Mouse (Mus musculus) kidney, postnatal 14 days (tissue): ENCODE data around the gene Prg3.
A peak's percentile ranks its signal among the peaks of the same experiment; 100 is the strongest.

Source experiments
- DNase-seq: peaks from one replicate; pipeline ENCODE4 v3.0.0; 2022; ENCODE audit warnings: mixed read lengths

Gene Prg3

DNA sequence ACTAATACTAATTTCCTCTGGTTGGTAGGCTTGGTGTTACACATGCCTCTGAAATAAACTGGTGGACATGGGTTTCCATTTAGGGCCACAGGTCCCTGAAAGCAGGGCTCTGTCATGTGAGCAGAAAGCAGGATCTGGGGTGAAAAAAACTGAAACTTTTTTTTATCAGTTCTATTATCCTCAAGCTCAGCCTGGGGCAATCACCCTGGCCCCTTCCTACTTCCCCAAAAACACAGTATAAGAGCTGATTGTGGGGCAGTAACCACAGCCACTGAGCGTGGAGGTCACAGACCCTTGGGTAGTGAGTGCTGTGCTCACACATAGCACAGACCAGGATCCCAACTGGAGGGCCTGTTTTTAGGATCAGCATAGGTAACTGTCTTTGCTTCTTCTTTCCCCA, at the start of gene Prg3:
Gene Prg3 (plus strand): TSS at position 286 of the 400 bp plus-strand sequence.
- DNase-seq, result no peak

DNA sequence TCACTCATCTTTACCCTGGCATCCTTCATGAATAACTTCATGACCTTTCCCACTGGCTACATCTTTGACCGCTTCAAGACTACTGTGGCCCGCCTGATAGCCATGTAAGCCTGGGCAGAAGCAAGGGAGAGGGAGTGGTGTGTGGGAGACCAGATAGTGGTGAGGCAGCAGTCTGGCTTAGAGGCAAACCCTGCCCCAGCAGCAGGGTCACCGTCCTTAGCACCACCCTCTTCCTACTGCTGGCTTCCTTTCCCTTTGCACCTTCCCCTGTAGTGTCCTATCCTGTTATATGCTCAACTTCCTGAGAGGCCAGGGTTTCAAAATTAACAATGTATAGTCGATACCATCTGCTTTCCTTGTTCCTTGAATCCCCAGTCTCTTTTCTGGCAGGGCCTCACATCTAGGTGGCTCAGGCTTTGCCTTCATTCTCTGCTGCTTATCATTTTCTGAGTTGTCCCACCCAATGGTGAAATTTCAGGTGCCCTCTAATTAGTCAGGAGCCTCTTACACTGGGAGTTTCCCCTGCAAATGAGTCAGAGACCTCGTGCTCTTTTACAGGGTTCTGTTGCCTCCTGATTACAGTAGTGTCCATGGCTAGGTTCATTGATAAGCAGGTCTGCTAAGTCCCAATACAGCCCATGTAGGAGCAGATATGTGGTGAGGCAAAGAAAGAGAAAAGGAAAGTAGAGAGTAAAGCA, 49.6 kb upstream of the Prg3 start:
- peak; percentile 27 for DNase-seq

DNA sequence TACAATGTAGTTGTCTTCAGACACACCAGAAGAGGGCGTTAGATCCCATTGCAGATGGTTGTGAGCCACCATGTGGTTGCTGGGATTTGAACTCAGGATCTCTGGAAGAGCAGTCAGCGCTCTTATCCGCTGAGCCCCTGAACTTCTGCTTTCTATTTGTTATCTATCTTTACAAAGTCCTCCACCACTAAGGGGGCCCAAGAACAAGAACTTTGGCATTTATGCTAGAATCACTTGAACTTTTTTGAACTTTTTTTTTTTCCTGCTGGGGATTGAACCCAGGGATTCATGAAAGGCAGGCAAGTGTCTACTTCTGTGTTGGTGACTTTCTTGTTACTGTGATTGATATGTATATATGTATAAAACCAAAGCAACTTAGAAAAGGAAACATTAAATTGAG, 48.7 kb upstream of the Prg3 start:
- DNase-seq, result no peak

DNA sequence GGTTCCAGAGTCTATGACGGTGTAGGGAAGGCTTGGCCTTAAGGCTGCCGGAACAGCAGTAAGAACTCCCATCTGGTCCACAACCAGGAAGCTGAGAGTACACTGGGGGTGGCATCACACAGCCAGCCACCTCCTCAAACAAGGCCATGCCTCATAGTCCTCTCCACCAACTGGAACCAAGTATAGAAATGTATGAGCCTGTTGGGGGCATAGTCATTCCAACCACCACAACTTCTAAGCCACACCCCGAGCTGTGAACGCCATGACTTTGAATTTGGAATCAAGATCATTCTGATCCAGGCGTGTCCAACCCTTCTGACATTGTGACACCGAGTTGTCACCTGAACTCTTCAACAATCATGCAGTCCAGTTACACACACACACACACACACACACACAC, 48.3 kb upstream of the Prg3 start:
- DNase-seq, result no peak

DNA sequence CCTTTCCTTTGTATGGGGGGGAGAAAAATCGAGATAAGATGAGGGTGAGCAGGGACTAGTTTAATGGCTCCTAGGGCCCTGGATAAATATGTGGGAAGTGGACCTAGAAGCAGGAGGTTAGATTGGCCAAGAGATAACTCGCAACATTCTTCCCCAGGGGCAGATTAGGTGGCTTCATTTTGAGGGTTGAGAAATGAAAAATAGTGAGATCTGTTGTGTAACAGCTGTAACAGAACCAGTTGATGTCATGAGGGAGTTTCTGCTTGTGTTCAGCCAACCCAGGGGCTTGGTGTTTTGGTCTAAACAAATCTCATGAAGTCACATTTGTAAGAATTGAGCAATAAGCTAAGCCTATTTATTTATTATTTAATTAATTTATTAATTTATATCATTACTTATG, 46.7 kb upstream of the Prg3 start:
- DNase-seq, result no peak

DNA sequence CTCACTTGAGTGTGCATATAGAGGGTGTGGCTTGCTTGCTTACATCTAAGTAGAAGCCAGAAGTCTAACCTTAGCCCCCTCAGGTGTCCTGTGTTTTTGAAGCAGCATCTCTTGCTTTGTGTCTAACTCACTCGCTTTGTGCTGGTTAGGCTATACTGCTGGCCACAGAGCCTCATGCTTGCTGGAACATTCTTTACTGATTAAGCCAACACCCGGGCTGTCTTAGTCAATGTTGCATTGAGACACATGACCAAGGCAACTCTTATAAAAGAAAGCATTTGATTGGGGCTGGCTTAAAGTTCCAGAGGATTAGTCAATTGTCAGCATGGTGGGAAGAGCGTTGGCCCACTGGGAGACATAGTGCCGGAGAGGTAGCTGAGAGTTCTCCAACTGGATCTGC, 46.2 kb upstream of the Prg3 start:
- no peak for DNase-seq

DNA sequence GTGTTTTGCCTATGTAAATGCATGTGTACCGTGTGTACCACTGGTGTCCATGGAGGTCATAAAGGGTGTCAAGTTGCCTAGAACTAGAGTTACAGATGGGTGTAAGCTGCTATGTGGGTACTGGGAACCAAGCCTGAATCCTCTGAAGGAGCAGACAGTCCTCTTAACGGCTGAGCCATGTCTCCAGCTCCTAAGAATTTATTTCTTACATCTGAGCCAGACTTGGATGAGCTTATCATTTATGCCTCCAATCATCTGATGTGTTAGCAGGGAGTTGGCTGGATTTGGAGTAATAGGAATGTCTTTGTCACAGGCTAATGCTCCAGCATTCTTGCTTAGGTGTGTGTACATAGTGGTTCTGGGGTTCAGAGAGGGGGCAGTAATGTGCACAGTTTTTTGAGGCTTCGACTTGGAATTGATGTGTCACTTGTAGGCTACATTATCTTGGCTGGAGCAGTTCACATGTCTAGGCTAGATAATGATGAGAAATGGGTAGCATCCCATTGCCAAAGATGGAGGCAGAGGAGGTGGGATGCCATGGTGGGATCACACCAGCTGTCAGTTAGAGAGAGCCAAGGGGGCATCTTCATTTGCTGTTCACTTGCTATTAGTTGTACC, 40.8 kb upstream of the Prg3 start:
- DNase-seq, result no peak

DNA sequence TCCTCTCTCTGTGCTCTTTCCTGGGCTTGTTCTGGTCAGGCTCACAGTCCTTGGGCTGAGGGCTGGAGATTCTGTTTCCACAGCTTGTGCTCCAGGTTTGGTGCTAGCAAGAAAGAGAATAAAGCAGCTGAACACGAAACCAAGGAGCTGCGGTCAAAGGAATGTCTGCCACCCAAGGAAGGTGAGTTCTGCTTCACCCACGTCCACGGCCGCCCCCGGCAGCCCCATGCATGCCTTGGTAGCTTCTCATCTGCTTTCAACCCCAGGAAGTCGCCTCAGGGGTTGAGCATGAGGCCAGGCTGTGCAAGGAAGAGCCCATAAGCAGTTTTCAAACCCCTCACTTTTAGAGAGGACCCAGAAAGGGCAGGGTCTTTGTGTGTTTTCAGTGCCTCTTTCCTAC, 39.8 kb upstream of the Prg3 start:
- DNase-seq, result no peak

DNA sequence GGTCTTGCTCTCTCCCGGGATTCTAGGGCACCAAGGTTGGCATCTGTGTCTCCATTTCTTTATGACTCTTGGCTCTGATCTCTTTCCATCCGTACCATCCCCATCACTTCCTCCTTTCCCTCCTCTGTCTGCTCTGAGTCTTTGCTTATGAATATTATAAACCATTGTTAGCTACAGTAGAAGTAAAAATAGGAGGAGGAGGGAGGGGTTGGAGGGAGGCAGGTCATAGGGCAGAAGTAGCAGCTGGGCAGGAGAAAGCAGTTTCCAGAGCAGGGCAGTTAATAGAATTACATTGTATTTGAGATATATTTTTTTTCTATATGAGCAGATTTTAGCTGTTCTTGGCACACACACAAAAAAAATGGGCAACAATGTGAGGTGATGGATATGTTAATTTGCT, 39.3 kb upstream of the Prg3 start:
- DNase-seq, result no peak

DNA sequence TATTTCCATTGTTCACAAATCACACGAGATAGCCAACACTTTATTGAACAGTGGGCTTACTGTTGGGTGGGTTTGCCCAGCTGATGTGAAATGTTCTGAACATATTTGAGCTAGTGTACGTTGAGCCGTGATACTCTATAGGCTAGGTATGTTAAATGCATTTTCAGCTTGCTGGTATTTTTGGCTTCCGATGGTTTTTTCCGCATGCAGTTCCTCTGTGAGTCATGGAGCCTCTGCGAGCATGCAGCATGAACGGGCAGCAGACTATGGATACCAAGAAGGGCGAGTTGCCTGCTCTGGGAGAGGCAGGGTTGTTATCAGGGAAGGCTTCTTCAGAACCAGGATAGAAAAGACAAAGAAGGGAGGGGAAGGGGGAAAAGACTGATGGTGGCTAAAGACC, 37.0 kb upstream of the Prg3 start:
- no peak for DNase-seq

DNA sequence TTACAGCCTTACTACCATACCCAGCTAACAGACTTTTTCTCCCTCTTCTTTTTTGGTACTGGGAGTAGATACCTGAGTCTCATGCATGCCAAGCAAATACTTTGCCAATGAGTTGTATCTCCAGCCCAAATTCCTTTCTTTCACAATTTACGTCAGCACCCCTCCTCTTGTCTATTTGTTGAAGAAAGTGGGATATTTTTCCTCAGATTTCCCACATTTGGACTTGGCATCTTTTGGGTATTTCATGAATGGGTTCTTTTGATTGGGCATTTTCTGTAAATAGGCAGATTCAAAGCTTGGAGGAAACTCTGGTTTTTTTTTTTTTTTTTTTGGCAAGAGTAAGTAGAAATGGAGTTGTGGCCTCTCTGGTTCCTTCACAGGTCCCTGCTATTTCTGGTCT, 35.8 kb upstream of the Prg3 start:
- no peak for DNase-seq

DNA sequence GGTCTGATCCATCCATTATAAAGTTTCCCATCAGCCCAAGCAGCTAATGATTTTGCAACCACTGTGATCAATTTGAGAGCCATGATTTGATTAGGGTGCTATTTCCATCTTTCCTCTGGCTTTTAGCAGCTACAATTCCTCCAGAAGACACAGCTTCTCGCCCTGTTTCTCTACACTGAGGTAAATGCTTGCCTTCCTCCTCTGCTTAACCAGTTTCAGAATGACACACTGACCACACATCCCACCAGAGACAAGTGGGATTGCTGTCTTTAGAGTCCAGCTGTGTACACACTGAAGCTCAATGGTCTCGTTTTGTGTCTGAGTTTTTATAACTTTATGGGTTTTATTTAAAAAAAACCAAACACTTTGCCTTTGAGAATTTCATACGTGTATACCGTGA, 35.3 kb upstream of the Prg3 start:
- DNase-seq, result no peak

DNA sequence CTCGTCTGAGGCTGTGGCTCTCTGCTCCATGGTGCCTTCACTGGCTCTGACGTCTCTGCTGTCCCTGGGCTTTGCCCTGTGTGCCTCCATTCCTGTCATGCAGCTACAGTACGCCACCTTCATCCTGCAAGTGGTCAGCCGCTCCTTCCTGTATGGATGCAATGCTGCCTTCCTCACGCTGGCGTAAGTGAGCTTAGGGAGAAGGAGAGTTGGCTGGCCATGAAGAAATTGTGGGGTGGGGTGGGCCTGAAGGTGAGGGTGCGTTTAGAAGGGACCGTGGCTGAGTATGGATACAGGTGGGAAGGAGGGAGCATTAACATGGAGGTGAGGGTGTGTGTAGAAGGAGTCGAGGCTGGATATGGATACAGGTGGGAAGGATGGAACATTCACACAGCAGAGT, 32.6 kb upstream of the Prg3 start:
- no peak for DNase-seq

DNA sequence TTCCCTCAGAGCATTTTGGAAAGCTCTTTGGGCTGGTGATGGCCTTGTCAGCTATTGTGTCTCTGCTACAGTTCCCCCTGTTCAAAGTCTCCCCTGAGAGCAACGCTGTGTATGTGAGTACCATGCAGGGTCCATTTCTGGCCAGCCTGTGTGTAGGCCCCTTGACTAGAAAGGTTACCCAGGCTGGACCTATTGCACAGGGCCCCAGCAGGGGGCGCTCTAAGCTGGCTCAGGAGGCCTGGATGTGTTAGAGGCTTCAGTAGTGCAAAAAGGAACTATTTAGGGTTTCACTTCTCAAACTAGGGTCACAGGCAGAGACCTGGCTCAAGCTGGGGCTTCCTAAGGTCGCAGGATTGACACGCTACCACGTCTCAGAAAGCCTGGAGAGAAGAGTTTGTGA, 31.7 kb upstream of the Prg3 start:
- peak; percentile 50 for DNase-seq

DNA sequence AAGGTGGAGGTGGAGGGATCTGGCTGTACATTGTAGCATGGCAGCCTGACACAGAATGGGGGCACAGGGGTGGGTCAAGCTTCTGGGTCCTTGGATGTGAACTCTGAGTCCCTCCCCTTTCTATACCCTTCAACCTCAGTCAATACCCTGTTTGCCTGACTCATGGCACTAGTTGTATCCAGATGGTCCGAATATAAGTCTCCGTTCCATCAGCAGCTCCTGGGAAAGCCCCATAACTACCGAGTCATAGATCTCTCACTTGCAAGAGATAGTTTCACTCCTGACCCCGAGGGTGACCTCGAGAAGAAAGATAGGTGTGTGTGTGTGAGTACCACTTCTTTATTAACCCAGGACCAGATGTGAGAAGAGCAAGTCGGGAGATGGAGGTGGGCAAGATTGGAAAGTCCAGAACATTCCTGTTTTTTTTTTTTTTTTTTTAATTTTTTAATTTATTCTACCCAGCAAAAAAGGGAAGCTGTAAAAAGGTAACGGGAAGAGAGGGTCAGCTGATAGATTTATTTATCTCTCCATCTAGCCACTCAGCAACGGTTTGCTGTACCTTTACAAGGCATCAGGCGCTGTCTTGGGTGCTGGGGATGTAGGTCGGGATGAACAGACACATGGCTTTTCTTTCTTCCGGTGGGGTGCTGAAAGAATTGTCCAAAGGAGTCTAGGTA, 29.3 kb upstream of the Prg3 start:
- no peak for DNase-seq

DNA sequence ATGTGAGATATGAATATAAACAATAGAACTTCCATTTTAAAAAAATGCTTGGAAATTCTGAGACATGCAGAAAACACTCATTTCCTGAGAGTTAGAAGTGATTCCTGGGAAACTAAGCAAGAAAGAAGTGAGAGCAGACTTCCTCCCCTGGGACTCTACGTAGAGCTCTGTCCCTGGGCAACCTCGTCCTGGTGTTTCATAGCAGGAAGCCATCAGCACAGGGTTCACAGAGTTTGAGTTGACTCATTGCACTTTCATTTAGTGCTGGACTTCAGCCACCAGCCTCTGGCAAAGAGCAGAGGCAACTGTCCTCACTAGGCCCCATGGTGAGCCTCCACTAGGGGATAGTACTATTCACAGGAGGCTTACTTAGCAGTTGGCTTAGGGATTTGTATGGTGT, 26.7 kb upstream of the Prg3 start:
- DNase-seq, result peak; percentile 80

DNA sequence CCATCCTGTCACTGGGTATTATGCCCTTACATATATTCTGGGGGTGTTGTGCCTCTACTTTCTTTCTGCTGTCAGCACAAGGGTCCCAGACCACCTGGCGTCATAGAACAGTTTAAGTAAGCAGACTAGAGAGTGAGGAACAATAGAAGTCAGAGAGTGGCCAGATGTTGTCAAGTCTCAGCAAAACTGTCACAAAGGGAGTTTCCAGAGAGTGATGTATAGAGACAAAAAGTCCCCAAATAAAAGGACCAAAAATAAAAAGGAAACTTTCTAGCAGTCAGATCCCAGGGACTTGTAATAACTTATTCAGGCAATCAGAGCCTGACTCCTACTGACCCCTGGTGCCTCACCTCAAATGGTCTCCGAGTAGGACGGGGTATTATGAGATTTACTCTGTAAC, 26.1 kb upstream of the Prg3 start:
- DNase-seq, result no peak

DNA sequence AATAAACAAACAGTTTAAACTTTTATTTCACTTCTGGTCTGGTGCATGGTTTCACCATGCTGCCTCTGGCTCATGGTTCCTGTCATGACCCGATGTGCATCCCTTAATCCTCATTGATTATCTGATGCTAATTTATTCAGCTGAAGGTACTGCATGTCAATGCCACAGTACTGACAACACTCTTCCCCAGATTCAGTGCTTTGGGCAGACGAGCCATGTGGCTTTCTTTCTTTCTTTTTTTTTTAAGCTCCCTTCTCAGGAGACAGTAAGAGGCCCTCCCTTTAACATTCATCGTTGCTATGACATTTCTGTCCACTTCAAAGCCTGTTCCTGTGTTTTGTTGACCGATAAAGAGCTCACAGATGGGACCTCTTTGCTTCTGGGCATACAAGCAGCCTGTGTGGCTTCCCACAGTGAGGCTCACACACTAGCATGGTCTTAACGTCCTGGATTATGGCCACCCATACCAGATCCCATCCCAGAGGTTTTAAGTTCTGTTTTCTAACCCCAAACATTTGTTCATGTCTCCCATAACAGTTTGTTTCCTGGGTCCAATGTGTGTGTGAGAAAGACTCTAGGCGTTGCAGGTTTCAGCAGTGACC, 25.0 kb upstream of the Prg3 start:
- no peak for DNase-seq

DNA sequence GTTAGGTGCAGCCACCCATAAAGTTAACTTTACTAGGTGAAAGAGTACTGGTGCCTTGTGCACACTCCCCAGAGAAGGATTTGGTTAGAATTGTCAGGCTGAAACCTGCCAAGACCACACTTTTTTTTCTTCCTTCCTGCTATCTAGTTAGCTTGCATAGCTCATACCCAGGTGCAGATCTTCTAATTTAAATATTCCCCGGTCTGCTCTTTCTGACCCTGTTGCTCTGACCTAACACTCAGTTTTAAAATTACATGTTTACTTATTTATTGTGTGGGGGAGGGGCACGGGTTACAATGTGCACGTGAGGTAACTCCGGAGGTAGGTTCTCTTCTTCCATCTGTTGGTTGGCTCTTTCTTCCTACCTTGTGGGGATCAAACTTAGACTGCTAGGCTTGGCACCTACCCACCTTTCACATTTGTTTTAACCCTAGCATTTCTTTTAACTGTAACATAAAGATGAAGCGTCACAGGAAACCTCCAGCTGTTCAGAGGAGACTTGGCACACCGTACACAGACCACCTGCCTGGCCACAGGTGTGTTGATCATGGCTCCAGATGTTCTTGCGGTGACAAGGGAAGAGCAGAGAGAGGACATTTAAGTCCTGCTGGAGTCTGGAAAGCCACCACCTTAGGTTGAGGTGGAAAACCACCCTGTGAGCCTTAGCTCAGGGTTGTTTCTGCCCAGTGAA, 23.8 kb upstream of the Prg3 start:
- DNase-seq, result no peak

DNA sequence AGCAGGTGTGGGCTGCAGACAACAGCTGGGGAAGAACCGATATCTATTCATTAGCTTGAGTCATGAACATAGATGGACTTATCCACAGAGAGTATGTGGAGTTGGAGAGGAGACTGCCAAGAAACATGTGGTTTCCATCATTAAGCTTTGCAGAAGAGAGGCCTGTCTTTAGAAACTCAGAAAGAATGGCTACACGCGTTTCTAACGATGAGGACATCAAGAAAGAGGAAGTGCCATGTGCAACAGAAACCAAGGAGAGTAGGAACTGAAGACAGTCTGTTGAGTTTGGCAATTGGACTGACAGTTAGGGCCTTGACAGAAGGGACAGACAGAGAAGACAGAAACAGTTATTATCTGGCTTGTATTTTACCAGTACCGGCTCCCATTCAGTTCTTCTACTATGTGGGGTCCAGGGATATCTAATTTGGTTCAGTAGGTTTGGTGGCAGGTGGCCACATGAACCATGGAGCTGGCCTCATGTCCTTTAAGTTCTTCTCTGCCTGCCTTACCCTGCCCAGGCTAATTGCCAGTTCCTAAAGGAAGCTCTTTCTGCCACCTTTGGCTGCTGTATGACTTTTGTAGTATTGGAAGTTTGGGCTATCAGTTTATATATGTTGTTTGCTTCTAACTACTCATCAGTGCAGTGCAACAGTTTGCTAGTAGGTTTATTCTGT, 20.6 kb upstream of the Prg3 start:
- DNase-seq, result no peak

DNA sequence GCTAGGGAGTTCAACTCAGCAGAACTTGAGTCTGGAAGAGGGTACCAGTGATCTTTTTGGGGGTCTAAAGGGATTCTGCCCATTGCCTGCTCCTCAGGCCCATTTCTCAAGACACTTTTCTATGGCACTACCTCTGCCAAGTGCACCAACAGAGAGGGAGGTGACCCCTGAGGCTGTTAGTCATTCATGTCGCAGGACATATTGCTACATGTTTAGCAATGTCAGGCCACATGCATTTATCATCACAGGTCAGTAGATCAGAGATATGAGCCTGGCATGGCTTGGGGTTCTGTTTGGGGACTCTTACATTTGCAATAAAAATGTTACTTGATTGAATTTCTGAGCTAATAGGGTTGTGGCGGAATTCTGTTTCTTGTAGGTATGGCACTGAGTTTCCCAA, 12.4 kb upstream of the Prg3 start:
- DNase-seq, result no peak

DNA sequence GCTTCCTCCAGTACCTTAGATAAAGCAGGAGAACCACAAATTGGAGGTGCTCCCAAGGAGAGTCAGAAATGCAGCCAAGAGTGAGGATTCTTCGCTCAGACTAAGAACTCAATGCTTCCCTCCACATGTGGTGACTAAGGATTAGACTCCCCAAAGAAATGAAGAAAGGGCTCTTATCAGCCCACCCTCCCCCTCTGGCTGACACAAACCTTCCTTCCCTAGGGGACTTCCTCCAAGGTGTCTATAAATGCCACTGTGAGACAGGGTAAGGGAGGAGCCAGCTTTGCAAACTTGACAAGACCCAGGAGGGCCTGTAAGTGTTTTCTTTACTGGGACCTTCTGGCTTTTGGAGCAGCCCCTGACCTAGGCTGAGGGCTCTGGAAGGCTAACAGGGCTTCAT, 7.8 kb upstream of the Prg3 start, which contains the start of gene Prg2:
Gene Prg2 (plus strand): TSS at position 274 of the 400 bp plus-strand sequence.
- no peak for DNase-seq

DNA sequence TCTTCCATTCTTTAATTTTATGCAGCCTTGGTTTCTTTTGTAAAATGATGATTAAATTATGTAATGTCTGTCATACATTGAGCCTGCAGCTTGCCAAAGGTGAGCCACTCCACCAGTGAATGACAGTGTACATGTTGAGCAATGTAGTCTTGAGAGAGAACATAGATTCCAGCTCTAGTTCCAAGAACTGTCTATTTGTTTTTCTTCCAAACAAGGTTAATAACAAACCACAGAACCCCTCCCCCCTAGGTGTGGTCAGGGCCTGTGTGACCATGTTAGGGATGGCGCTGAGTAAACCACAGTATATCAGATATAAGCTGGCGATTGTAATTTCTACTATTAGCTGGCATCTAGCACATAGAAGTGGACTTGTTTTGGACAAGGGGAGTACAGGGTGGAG, 8.4 kb downstream of the Prg3 start:
- DNase-seq, result no peak
